Mouse (Mus musculus): ENCODE data around the gene Wdr20. TPM values are rescaled to one million over a fixed set of nuclear protein-coding genes. Genes with fewer than 3 reads are reported as not detected.
A peak's percentile ranks its signal among the peaks of the same experiment; 100 is the strongest.

Wdr20 gene
- polyA plus RNA-seq, 1 experiment: 15.5 TPM

GRCm38 (mm10) chr12:110738158-110738921 is 596 bp downstream of the Wdr20 start:
- H3K4me3 ChIP-seq (ENCODE audit: low read depth, low read length): peak overlapping the region; percentile 73
- no peaks in the 10 kb centered on the region for H3K27me3 ChIP-seq (ENCODE audit: control insufficient read depth, insufficient read depth, low read length)
- H3K36me3 ChIP-seq (ENCODE audit: control insufficient read depth, insufficient read depth, low read length): 0 out of 2 replicates have a peak, but pooled peaks cover 3% of the 10 kb centered on the region
- no peak for TF ChIP-seq POLR2A (IDR thresholded peaks at IDR 0.05; ENCODE audit: low read depth, low read length)
- no peak for TF ChIP-seq CTCF (IDR thresholded peaks at IDR 0.05; ENCODE audit: extremely low read depth, insufficient read length, insufficient replicate concordance, low read depth, low read length)
- peak overlapping the region; percentile 67 for H3K27ac ChIP-seq (ENCODE audit: insufficient read depth, low read depth, low read length)
- H3K4me1 ChIP-seq (ENCODE audit: control insufficient read depth, insufficient read depth, insufficient read length, low read length): peaks cover 7% of the 10 kb centered on the region; the same call in 1 of the 2 replicates
- under 1% methylated on average over 71 of the region's 72 CpGs for WGBS

GRCm38 (mm10) chr12:110750770-110751439 is 13.2 kb downstream of the Wdr20 start:
- H3K4me1 ChIP-seq (ENCODE audit: control insufficient read depth, insufficient read depth, insufficient read length, low read length): no peaks in the 10 kb centered on the region
- peaks cover 6% of the 10 kb centered on the region; the same call in 1 of the 2 replicates for H3K36me3 ChIP-seq (ENCODE audit: control insufficient read depth, insufficient read depth, low read length)
- H3K27me3 ChIP-seq (ENCODE audit: control insufficient read depth, insufficient read depth, low read length): no peaks in the 10 kb centered on the region
- TF ChIP-seq POLR2A (IDR thresholded peaks at IDR 0.05; ENCODE audit: low read depth, low read length): no peak
- TF ChIP-seq CTCF (IDR thresholded peaks at IDR 0.05; ENCODE audit: extremely low read depth, insufficient read length, insufficient replicate concordance, low read depth, low read length): no peak
- WGBS: 67% methylated on average over 10 of the region's 10 CpGs
- H3K4me3 ChIP-seq (ENCODE audit: low read depth, low read length): no peak overlapping the region
- no peak overlapping the region for H3K27ac ChIP-seq (ENCODE audit: insufficient read depth, low read depth, low read length)

GRCm38 (mm10) chr12:110752703-110753102 is 15.0 kb downstream of the Wdr20 start:
- H3K27ac ChIP-seq (ENCODE audit: insufficient read depth, low read depth, low read length): no peak overlapping the region
- peaks cover 6% of the 10 kb centered on the region; the same call in 1 of the 2 replicates for H3K36me3 ChIP-seq (ENCODE audit: control insufficient read depth, insufficient read depth, low read length)
- no peak overlapping the region for H3K4me3 ChIP-seq (ENCODE audit: low read depth, low read length)
- TF ChIP-seq CTCF (IDR thresholded peaks at IDR 0.05; ENCODE audit: extremely low read depth, insufficient read length, insufficient replicate concordance, low read depth, low read length) (no peak), POLR2A (IDR thresholded peaks at IDR 0.05; ENCODE audit: low read depth, low read length) (no peak)
- H3K4me1 ChIP-seq (ENCODE audit: control insufficient read depth, insufficient read depth, insufficient read length, low read length): peaks cover 11% of the 10 kb centered on the region; the same call in 1 of the 2 replicates
- no peaks in the 10 kb centered on the region for H3K27me3 ChIP-seq (ENCODE audit: control insufficient read depth, insufficient read depth, low read length)

DNA sequence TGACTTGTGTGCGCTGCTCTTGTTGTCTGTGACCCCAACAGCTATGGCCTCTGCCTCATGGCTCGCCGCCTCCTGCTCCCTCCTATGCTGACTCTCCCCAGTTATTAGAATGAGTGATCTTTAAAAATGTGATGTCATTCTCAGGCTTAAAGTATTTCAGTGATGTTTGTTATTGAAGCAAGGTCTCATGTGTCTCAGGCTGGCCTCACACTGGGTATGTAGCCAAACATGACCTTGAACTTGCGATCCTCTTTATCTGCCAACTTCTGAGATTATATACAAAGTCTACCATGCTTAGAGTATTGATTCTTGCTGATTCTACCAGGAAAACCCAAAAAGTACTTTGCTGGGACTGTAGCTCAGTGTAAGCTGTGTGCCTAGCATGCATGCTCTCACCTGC is 16.2 kb downstream of the Wdr20 start:
- H3K4me1 ChIP-seq (ENCODE audit: control insufficient read depth, insufficient read depth, insufficient read length, low read length): peaks cover 14% of the 10 kb centered on the region; the same call in 1 of the 2 replicates
- no peak overlapping the region for H3K4me3 ChIP-seq (ENCODE audit: low read depth, low read length)
- peaks cover 6% of the 10 kb centered on the region; the same call in 1 of the 2 replicates for H3K36me3 ChIP-seq (ENCODE audit: control insufficient read depth, insufficient read depth, low read length)
- no peaks in the 10 kb centered on the region for H3K27me3 ChIP-seq (ENCODE audit: control insufficient read depth, insufficient read depth, low read length)
- TF ChIP-seq CTCF (IDR thresholded peaks at IDR 0.05; ENCODE audit: extremely low read depth, insufficient read length, insufficient replicate concordance, low read depth, low read length) (no peak), POLR2A (IDR thresholded peaks at IDR 0.05; ENCODE audit: low read depth, low read length) (no peak)
- H3K27ac ChIP-seq (ENCODE audit: insufficient read depth, low read depth, low read length): no peak overlapping the region
- WGBS: 95% methylated on average over 4 of the region's 4 CpGs

DNA sequence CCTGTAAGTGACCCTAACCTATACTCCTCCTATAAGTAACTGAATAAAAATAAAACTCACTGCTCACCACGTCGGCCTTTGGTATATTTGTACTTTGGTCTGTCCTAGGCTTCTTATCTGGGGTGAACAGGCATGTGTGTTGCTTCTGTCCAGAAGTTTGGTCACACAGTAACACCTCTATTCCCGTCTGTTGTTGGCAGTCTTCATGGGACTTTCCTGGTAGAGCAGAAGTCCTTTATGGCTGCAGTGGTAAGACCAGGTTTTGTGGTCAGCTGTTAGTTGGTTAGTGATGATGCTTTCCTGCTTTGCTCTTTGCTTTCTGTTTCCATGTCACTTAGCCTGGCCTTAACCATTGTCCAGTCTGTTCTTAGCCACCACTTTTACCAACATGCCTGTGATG is 19.4 kb downstream of the Wdr20 start:
- 17% methylated on average over 3 of the region's 3 CpGs for WGBS
- Histone ChIP-seq H3K27me3 (ENCODE audit: control insufficient read depth, insufficient read depth, low read length) (no peaks in the 10 kb centered on the region), H3K4me3 (ENCODE audit: low read depth, low read length) (no peak overlapping the region), H3K36me3 (ENCODE audit: control insufficient read depth, insufficient read depth, low read length) (peaks cover 6% of the 10 kb centered on the region; the same call in 1 of the 2 replicates), H3K4me1 (ENCODE audit: control insufficient read depth, insufficient read depth, insufficient read length, low read length) (peaks cover 16% of the 10 kb centered on the region; the same call in 1 of the 2 replicates), H3K27ac (ENCODE audit: insufficient read depth, low read depth, low read length) (peak overlapping the region; percentile 58)
- no peak for TF ChIP-seq POLR2A (IDR thresholded peaks at IDR 0.05; ENCODE audit: low read depth, low read length)
- no peak for TF ChIP-seq CTCF (IDR thresholded peaks at IDR 0.05; ENCODE audit: extremely low read depth, insufficient read length, insufficient replicate concordance, low read depth, low read length)

DNA sequence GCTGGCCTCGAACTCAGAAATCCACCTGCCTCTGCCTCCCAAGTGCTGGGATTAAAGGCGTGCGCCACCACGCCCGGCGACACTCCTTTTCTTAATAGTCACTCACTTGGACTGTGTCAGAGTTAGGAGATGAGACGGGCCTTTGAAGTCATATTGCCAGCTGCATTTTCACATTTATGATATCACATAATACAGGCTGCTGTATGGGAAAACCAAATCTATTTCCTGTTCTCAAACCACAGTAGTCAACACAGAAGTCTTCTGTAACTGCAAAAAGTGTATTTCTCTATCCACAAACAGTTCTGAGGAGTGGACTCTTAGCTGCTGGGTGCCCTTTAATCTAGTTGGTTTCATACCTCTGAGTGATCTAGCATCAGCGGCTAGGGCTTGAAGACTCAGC is 21.2 kb downstream of the Wdr20 start:
- Histone ChIP-seq H3K4me1 (ENCODE audit: control insufficient read depth, insufficient read depth, insufficient read length, low read length) (peaks cover 16% of the 10 kb centered on the region; the same call in 1 of the 2 replicates), H3K27ac (ENCODE audit: insufficient read depth, low read depth, low read length) (peak overlapping the region; percentile 32; the same call in 1 of the 2 replicates), H3K4me3 (ENCODE audit: low read depth, low read length) (no peak overlapping the region)

GRCm38 (mm10) chr12:110762321-110762720 is 24.6 kb downstream of the Wdr20 start:
- WGBS: 80% methylated on average over 2 of the region's 2 CpGs

More for the DNA sequence above, 21.2 kb downstream of the Wdr20 start:
- 78% methylated on average over 8 of the region's 8 CpGs for WGBS
- TF ChIP-seq CTCF (IDR thresholded peaks at IDR 0.05; ENCODE audit: extremely low read depth, insufficient read length, insufficient replicate concordance, low read depth, low read length) (no peak), POLR2A (IDR thresholded peaks at IDR 0.05; ENCODE audit: low read depth, low read length) (no peak)
- Histone ChIP-seq H3K36me3 (ENCODE audit: control insufficient read depth, insufficient read depth, low read length) (peaks cover 4% of the 10 kb centered on the region; the same call in 1 of the 2 replicates), H3K27me3 (ENCODE audit: control insufficient read depth, insufficient read depth, low read length) (no peaks in the 10 kb centered on the region)

More at GRCm38 (mm10) chr12:110762321-110762720, 24.6 kb downstream of the Wdr20 start:
- Histone ChIP-seq H3K4me1 (ENCODE audit: control insufficient read depth, insufficient read depth, insufficient read length, low read length) (peaks cover 9% of the 10 kb centered on the region; the same call in 1 of the 2 replicates), H3K4me3 (ENCODE audit: low read depth, low read length) (no peak overlapping the region), H3K27me3 (ENCODE audit: control insufficient read depth, insufficient read depth, low read length) (no peaks in the 10 kb centered on the region), H3K36me3 (ENCODE audit: control insufficient read depth, insufficient read depth, low read length) (no peaks in the 10 kb centered on the region), H3K27ac (ENCODE audit: insufficient read depth, low read depth, low read length) (no peak overlapping the region)
- TF ChIP-seq POLR2A (IDR thresholded peaks at IDR 0.05; ENCODE audit: low read depth, low read length) (no peak), CTCF (IDR thresholded peaks at IDR 0.05; ENCODE audit: extremely low read depth, insufficient read length, insufficient replicate concordance, low read depth, low read length) (no peak)
